Mouse (Mus musculus) forebrain, embryonic 14.5 days (tissue): Measurements from ENCODE around the gene Hddc3. TPM values are rescaled to one million over a fixed set of nuclear protein-coding genes. Genes with fewer than 3 reads are reported as not detected.

Source experiments
- ATAC-seq: fragments of 200-750 bp; cut with Nextera tagmentation; 2 replicates; pipeline ENCODE4 v1.8.0; 2017; ENCODE audit warnings: mild to moderate bottlenecking, moderate library complexity
- DNase-seq: peaks from one replicate; pipeline ENCODE4 v3.0.0-alpha.2; 2015; ENCODE audit warnings: low spot score
- H3K27ac ChIP-seq: fragments of 300-500 bp; sonication (generic); 2 replicates; pipeline ENCODE4 v1.5.1; 2014; ENCODE audit warnings: low read depth, mild to moderate bottlenecking, control low read depth, low read length, moderate library complexity
- H3K27me3 ChIP-seq: fragments of 300-500 bp; sonication (generic); replicated peaks from 2 replicates; pipeline ENCODE4 v1.6.1; 2014; ENCODE audit warnings: low read length, control low read depth, mixed read lengths; ENCODE audit not compliant: control insufficient read depth, insufficient read depth
- H3K36me3 ChIP-seq: fragments of 300-500 bp; sonication (generic); 2 replicates; pipeline ENCODE4 v1.6.1; 2014; ENCODE audit warnings: low read length, control low read depth; ENCODE audit not compliant: control insufficient read depth, insufficient read depth
- H3K4me1 ChIP-seq: fragments of 300-500 bp; sonication (generic); 2 replicates; pipeline ENCODE4 v1.6.1; 2014; ENCODE audit warnings: antibody characterized with exemption, low read length, control low read depth; ENCODE audit not compliant: control insufficient read depth, insufficient read depth
- H3K4me2 ChIP-seq: fragments of 300-500 bp; sonication (generic); 2 replicates; pipeline ENCODE4 v1.6.1; 2014; ENCODE audit warnings: mild to moderate bottlenecking, control low read depth, low read length
- H3K4me3 ChIP-seq: fragments of 300-500 bp; sonication (generic); 2 replicates; pipeline ENCODE4 v1.5.1; 2014; ENCODE audit warnings: low read depth, low read length, control low read depth
- H3K9ac ChIP-seq: fragments of 300-500 bp; sonication (generic); 2 replicates; pipeline ENCODE4 v1.6.1; 2014; ENCODE audit warnings: mild to moderate bottlenecking, low read length, control low read depth, moderate library complexity
- H3K9me3 ChIP-seq: fragments of 300-500 bp; sonication (generic); replicated peaks from 2 replicates; pipeline ENCODE4 v1.6.1; 2016; ENCODE audit warnings: low read length, control low read depth, mixed read lengths; ENCODE audit not compliant: control insufficient read depth
- WGBS: fragments of 180-500 bp; shearing (Covaris S2); extraction: QIAGEN DNeasy Blood & Tissue Kit; methylation state at CpG from one replicate; pipeline ENCODE4 v1.1.7; 2014; 5-methylcytosine and 5-hydroxymethylcytosine counted together
- polyA plus RNA-seq: library from polyadenylated mRNA; unstranded; fragments of >200 nt; fragmentation: Nextera tagmentation; extraction: Ambion mirVana; gene quantifications from 2 replicates; pipeline ENCODE4 v1.2.1, GENCODE M21; 2014

The Hddc3 gene
- polyA plus RNA-seq, result 27.2 and 30.7 TPM in 2 replicates

DNA sequence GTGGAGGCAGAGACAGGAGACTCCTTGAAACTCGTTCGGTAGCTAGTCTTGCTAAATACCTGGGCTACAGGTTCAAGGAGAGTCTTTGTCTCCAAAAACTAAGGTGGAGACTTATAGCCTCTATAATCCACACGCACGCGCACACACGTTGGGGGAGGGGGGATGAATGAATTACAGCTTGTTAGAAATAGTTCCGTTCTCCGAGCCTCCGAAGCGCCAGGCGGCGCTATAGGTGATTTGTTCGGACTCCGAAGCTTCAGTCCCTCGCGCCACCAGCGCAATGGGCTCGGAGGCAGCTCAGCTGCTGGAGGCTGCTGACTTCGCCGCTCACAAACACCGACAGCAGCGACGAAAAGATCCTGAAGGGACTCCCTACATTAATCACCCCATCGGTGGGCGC, at the start of gene Hddc3:
TSS of gene Hddc3 (plus strand) at position 247 of the 400 bp plus-strand sequence.
- Histone ChIP-seq H3K36me3 (0 out of 2 replicates have a peak, but pooled peaks cover under 1% of the 10 kb centered on the region), H3K4me2 (peak within 1 kb of the TSS; percentile 67), H3K27me3 (no peaks in the 10 kb centered on the region), H3K9ac (peak within 1 kb of the TSS; percentile 78), H3K4me3 (peak within 1 kb of the TSS; percentile 46), H3K9me3 (no peaks in the 10 kb centered on the region), H3K4me1 (peaks cover 29% of the 10 kb centered on the region), H3K27ac (peak within 1 kb of the TSS; percentile 77)
- WGBS, result 1% methylated on average over 25 of the region's 25 CpGs
- DNase-seq, result peak; percentile 98
- peak; percentile 44 for ATAC-seq

DNA sequence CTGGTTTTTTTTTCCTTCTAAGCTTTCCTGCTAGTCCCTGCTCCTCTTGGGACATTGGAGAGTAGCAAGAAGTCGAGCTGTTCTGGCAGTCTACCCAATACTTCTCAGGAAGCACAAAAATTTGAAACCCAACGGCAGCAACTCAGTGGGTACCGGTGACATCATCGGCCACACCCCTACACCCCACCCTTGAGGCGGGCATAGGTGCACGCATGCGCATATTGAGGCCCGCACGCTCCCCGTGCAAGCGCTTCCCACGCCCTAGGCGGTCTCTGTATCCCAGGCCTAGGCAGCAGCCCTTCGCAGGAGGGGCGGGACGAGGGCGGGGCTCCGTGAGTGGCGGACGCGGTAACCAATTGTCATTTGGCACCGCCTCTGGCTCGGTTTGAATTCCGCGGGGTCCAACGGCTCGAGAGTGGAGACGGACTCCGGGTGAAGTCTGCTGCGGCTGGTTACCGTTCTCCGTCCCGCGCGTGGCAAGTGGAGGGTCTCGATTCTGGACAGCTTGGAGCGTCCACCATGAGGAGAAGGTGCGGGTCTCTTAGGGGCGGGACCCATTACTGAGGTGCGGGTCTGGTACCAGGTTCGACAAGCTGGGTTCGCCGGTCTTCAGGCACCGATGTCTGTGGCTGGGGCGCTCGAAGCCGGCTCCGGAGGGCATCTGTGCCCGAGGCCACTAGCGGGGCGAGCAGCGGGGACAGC, 48.7 kb upstream of the Hddc3 start, which contains the start of gene Prc1:
TSS of gene Prc1 (plus strand) at position 389 of the 702 bp plus-strand sequence.
- Histone ChIP-seq H3K4me3 (peak within 1 kb of the TSS; percentile 80), H3K9me3 (no peaks in the 10 kb centered on the region), H3K27ac (peak within 1 kb of the TSS; percentile 81), H3K4me1 (0 out of 2 replicates have a peak, but pooled peaks cover 5% of the 10 kb centered on the region), H3K9ac (peak within 1 kb of the TSS; percentile 77), H3K4me2 (peak within 1 kb of the TSS; percentile 88), H3K27me3 (no peaks in the 10 kb centered on the region), H3K36me3 (peaks cover 18% of the 10 kb centered on the region)
- under 1% methylated on average over 52 of the region's 52 CpGs for WGBS
- ATAC-seq (peak; percentile 99), DNase-seq (peak; percentile 98)

DNA sequence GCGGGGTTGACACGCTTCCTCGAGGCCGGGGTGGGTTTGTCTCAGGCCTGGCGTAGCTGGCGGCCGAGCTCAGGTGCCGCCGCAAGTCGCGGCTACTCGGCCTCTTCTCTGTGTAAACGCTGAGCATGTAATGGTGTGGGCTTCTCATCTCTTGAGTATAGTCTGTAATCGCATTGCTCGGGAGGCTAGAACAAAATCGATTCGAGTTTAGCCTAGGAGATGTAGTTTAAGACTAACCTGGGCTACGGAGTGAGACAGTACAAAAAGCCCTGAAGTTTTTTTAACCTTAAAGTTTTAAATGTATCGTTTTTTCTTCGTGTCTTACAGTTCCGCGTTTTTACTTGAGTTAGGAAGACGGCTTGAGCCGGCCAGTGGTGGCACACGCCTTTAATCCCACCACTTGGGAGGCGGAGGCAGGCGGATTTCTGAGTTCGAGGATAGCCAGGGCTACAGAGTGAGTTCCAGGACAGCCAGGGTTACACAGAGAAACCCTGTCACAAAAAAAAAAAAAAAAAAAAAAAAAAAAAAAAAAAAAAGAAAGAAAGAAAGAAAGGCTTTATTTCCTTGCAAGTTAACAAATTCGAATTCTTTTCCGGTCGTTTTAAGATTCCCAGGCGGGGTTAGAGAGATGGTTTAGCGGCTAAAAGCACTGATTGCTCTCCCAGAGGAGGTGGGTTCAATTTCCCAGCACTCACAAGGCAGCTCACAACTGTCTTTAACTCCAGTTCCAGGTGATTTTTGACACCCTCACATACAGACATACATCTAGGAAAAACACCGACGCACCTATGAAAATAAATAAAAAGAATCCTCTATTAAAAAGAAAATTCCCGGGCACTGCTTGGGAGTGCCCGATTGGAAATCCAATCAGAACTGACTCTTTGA, 47.9 kb upstream of the Hddc3 start:
- peak; percentile 28 for DNase-seq
- Histone ChIP-seq H3K27ac (peak overlapping the region; percentile 81), H3K27me3 (no peaks in the 10 kb centered on the region), H3K4me2 (peak overlapping the region; percentile 88), H3K4me3 (peak overlapping the region; percentile 80), H3K9me3 (no peaks in the 10 kb centered on the region), H3K36me3 (peaks cover 13% of the 10 kb centered on the region), H3K4me1 (0 out of 2 replicates have a peak, but pooled peaks cover 5% of the 10 kb centered on the region), H3K9ac (peak overlapping the region; percentile 77)
- 9% methylated on average over 37 of the region's 37 CpGs for WGBS
- ATAC-seq, result no peak; the same call in 1 of the 2 replicates

DNA sequence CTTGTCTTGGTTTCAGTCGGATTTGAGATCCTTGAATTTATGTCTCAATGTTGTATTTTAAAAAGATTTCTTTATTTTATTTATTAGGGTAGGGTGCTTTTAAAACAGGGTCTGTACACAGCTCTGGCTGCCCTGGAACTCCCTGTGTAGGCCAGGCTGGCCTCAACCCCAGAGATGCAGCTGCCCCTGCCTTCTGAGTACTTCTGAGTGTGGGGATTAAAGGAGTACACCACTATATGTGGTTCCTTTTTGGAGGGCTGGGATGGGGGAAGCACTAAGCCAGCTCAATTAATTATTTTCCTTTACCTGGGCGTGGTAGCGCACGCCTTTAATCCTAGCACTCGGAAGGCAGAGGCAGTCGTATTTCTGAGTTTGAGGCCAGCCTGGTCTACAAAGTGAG, 46.4 kb upstream of the Hddc3 start:
- DNase-seq (no peak), ATAC-seq (no peak)
- no peak overlapping the region for H3K4me3 ChIP-seq
- no peak overlapping the region for H3K4me2 ChIP-seq
- H3K27ac ChIP-seq, result no peak overlapping the region
- H3K36me3 ChIP-seq, result peaks cover 14% of the 10 kb centered on the region
- no peak overlapping the region for H3K9ac ChIP-seq
- H3K4me1 ChIP-seq, result 0 out of 2 replicates have a peak, but pooled peaks cover 5% of the 10 kb centered on the region
- H3K27me3 ChIP-seq, result no peaks in the 10 kb centered on the region
- H3K9me3 ChIP-seq, result no peaks in the 10 kb centered on the region
- 87% methylated on average over 6 of the region's 6 CpGs for WGBS

DNA sequence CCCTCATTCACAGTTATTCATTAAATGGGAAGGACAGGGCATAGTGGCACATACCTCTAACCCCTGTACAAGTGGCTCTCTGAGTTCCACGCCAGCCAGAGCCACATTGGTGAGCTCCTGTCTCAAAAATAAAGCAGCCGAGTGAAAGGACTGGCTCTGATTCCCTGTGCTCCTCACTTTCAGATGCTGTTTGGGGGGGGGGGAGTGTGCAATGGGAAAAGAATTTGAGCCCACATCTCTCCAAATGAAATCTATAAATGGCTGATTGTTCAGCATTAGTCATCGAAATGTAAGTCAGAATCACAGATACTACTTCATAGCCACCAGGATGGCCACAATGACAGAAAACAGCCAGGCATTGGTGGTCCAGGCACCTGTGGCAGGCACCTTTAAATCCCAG, 45.9 kb upstream of the Hddc3 start:
- Histone ChIP-seq H3K9me3 (no peaks in the 10 kb centered on the region), H3K9ac (no peak overlapping the region; the same call in 1 of the 2 replicates), H3K4me3 (no peak overlapping the region), H3K27me3 (no peaks in the 10 kb centered on the region), H3K4me1 (0 out of 2 replicates have a peak, but pooled peaks cover 5% of the 10 kb centered on the region), H3K27ac (no peak overlapping the region), H3K36me3 (peaks cover 17% of the 10 kb centered on the region), H3K4me2 (no peak overlapping the region)
- 72% methylated on average over 3 of the region's 3 CpGs for WGBS
- no peak for DNase-seq
- ATAC-seq, result no peak

DNA sequence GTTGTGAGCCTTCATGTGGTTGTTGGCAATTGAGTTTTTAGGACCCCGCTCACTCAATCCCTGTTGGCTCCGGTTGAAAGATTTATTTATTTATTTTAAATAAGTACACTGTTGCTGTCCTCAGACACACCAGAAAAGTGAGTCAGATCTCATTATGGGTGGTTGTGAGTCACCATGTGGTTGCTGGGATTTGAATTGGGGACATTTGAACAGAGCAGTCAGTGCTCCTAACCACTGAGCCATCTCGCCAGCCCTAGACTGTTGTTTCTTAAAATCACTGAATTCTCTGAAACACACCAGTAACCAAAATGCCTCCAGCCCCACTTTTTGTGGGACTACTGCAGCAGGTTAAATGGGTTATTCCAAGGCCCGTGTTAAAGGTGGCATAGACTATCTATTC, 44.1 kb upstream of the Hddc3 start:
- no peaks in the 10 kb centered on the region for H3K9me3 ChIP-seq
- H3K4me2 ChIP-seq, result no peak overlapping the region
- 93% methylated on average over 4 of the region's 4 CpGs for WGBS
- H3K36me3 ChIP-seq, result peaks cover 26% of the 10 kb centered on the region
- no peak for ATAC-seq
- H3K27me3 ChIP-seq, result no peaks in the 10 kb centered on the region
- no peak overlapping the region for H3K9ac ChIP-seq
- DNase-seq, result no peak
- no peak overlapping the region for H3K4me3 ChIP-seq
- H3K27ac ChIP-seq, result no peak overlapping the region
- H3K4me1 ChIP-seq, result 0 out of 2 replicates have a peak, but pooled peaks cover 5% of the 10 kb centered on the region

DNA sequence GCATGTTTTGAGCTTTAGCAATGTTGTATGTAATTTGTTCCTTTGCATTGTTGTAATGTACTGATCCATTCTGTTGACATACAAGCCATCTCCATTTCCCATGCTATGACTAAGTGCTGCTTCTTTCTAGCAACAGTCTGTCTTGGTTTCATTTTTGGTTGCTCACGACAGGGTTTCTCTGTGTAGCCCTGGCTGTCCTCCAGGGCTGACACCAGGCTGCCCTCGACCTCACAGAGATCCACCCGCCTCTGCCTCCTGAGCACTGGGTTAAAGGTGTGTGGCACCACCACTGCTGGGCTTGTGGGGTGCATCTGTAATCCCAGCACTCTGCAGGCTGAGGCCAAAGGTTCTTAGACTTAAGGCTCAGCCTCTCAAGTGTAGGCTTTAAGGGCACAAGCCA, 43.3 kb upstream of the Hddc3 start:
- no peak overlapping the region for H3K4me3 ChIP-seq
- no peak overlapping the region for H3K4me2 ChIP-seq
- 93% methylated on average over 3 of the region's 3 CpGs for WGBS
- DNase-seq, result no peak
- no peaks in the 10 kb centered on the region for H3K9me3 ChIP-seq
- no peaks in the 10 kb centered on the region for H3K27me3 ChIP-seq
- no peak overlapping the region for H3K9ac ChIP-seq
- no peak for ATAC-seq
- peaks cover 34% of the 10 kb centered on the region for H3K36me3 ChIP-seq
- H3K4me1 ChIP-seq, result 0 out of 2 replicates have a peak, but pooled peaks cover 5% of the 10 kb centered on the region
- H3K27ac ChIP-seq, result no peak overlapping the region

DNA sequence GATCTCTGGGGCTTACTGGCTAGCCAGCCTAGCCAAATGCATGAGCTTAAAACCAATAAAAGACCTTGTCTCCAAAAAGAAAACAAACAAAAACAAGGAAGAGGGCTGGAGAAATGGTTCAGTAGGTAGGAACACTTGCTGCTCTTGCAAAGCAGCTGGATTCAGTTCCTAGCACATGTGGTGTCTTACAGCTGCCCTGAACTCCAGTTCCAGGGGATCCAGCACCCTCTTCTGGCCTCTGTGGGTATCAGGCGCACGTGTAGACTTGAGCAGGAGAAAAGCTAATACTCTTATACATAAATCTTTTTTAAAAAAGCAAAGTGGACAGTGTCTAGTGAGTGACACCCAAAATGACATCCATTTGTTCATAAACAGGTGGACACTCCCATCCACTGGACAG, 41.4 kb upstream of the Hddc3 start:
- WGBS, result 95% methylated on average over 2 of the region's 2 CpGs

More for the DNA sequence above, 41.4 kb upstream of the Hddc3 start:
- ATAC-seq, result no peak
- Histone ChIP-seq H3K9me3 (no peaks in the 10 kb centered on the region), H3K27ac (no peak overlapping the region), H3K4me2 (no peak overlapping the region), H3K4me3 (no peak overlapping the region), H3K36me3 (peaks cover 53% of the 10 kb centered on the region), H3K4me1 (0 out of 2 replicates have a peak, but pooled peaks cover 5% of the 10 kb centered on the region), H3K9ac (no peak overlapping the region), H3K27me3 (no peaks in the 10 kb centered on the region)
- no peak for DNase-seq
